Mouse (Mus musculus) embryonic facial prominence, embryonic 11.5 days (tissue): Measurements from ENCODE around the gene Coro2b. TPM values are rescaled to one million over a fixed set of nuclear protein-coding genes. Genes with fewer than 3 reads are reported as not detected.

Source experiments
- ATAC-seq: fragments of 200-750 bp; cut with Nextera tagmentation; replicated peaks from 2 replicates; pipeline ENCODE4 v1.8.0; 2017; ENCODE audit warnings: low read depth; ENCODE audit not compliant: insufficient number of reproducible peaks, low FRiP score, low TSS enrichment
- DNase-seq: peaks from one replicate; pipeline ENCODE4 v3.0.0-alpha.2; 2015; ENCODE audit warnings: low spot score
- H3K27ac ChIP-seq: fragments of 300-500 bp; sonication (generic); replicated peaks from 2 replicates; pipeline ENCODE4 v1.5.1; 2014; ENCODE audit warnings: mild to moderate bottlenecking, low read depth, low read length, control low read depth
- H3K27me3 ChIP-seq: fragments of 300-500 bp; sonication (generic); 2 replicates; pipeline ENCODE4 v1.6.1; 2014; ENCODE audit warnings: mild to moderate bottlenecking, low read length, moderate library complexity, mixed read lengths; ENCODE audit not compliant: control insufficient read depth, insufficient read depth
- H3K36me3 ChIP-seq: fragments of 300-500 bp; sonication (generic); replicated peaks from 2 replicates; pipeline ENCODE4 v1.6.1; 2014; ENCODE audit warnings: low read depth, mild to moderate bottlenecking, low read length, moderate library complexity, mixed read lengths; ENCODE audit not compliant: control insufficient read depth, insufficient read depth
- H3K4me1 ChIP-seq: fragments of 300-500 bp; sonication (generic); 2 replicates; pipeline ENCODE4 v1.6.1; 2014; ENCODE audit warnings: low read length, mixed read lengths; ENCODE audit not compliant: control insufficient read depth, insufficient read depth
- H3K4me2 ChIP-seq: fragments of 300-500 bp; sonication (generic); 2 replicates; pipeline ENCODE4 v1.6.1; 2014; ENCODE audit warnings: low read depth, mild to moderate bottlenecking, control low read depth, low read length, moderate library complexity
- H3K4me3 ChIP-seq: fragments of 300-500 bp; sonication (generic); 2 replicates; pipeline ENCODE4 v1.5.1; 2014; ENCODE audit warnings: low read depth, low read length, control low read depth
- H3K9ac ChIP-seq: fragments of 300-500 bp; sonication (generic); replicated peaks from 2 replicates; pipeline ENCODE4 v1.6.1; 2014; ENCODE audit warnings: mild to moderate bottlenecking, control low read depth, low read length
- H3K9me3 ChIP-seq: fragments of 300-500 bp; sonication (generic); replicated peaks from 2 replicates; pipeline ENCODE4 v1.6.1; 2016; ENCODE audit warnings: mild to moderate bottlenecking, low read length, inconsistent platforms, mixed read lengths; ENCODE audit not compliant: control insufficient read depth
- WGBS: fragments of 180-500 bp; shearing (Covaris S2); extraction: QIAGEN DNeasy Blood & Tissue Kit; methylation state at CpG from one replicate; pipeline ENCODE4 v1.1.7; 2014; 5-methylcytosine and 5-hydroxymethylcytosine counted together
- polyA plus RNA-seq: library from polyadenylated mRNA; unstranded; fragments of >200 nt; fragmentation: Nextera tagmentation; extraction: Ambion mirVana; gene quantifications from 2 replicates; pipeline ENCODE4 v1.2.1, GENCODE M21; 2014

Gene Coro2b
- polyA plus RNA-seq, 1 experiment from 2014 or later: 6.5 TPM

DNA sequence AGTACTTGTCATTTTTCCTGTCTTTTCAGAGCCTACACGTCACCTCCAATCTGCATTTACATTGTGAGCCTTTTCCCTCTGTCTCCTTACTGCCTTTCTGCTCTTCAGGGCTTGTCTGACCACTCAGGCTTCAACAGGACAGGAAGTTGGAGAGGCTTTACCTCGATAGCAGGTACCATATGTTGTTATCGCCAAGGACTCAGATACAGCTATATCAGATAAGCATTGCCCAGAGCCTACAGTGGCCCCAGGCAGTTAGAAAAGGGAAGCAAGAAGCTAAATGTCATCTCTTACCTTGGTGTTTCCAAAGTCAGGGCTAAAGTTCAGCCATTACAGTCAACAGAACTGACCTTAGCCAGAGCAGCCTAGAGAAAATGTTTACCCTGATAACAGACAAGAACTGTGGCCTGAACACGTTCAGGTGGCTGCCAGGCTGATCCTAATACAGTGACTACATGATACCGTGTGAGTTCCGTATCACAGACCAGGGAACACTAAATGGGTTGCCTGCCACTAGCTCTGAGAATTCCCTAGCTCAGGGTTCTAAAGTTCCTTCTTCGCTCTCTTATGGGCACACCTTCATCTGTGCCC is 130.3 kb downstream of the Coro2b start:
- H3K27me3 ChIP-seq: no peaks in the 10 kb centered on the region
- no peak for DNase-seq
- no peaks in the 10 kb centered on the region for H3K9me3 ChIP-seq
- no peak overlapping the region for H3K27ac ChIP-seq
- no peaks in the 10 kb centered on the region for H3K4me1 ChIP-seq
- H3K36me3 ChIP-seq: no peaks in the 10 kb centered on the region
- H3K4me2 ChIP-seq: no peak overlapping the region
- WGBS: 84% methylated on average over 7 of the region's 7 CpGs
- ATAC-seq: no peak
- H3K4me3 ChIP-seq: no peak overlapping the region
- H3K9ac ChIP-seq: no peak overlapping the region

DNA sequence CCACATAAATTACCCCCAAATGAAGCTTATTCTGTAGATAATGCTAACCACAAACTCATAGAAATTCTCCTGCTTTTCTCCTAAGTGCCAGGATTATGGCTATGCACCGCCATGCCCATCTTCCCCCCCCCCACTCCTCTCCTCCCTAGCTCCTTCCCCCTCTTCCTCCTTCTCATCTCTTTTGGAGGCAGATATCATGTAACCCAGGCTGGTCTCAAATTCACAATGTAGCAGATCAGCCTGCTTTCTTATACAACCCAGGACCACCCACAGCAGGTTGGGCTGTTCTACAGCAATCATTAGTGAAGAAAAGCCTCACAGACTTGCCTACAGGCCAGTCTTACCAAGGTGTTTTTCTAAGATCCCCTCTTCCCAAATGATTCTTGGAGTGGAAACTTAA is 135.3 kb downstream of the Coro2b start:
- ATAC-seq: no peak
- no peak overlapping the region for H3K4me3 ChIP-seq
- H3K27me3 ChIP-seq: no peaks in the 10 kb centered on the region
- no peak overlapping the region for H3K4me2 ChIP-seq
- no peaks in the 10 kb centered on the region for H3K4me1 ChIP-seq
- no peak overlapping the region for H3K27ac ChIP-seq
- DNase-seq: peak; percentile 53
- no peak overlapping the region for H3K9ac ChIP-seq
- no peaks in the 10 kb centered on the region for H3K9me3 ChIP-seq
- H3K36me3 ChIP-seq: no peaks in the 10 kb centered on the region
- WGBS: 54% methylated on average over 1 of the region's 1 CpGs

DNA sequence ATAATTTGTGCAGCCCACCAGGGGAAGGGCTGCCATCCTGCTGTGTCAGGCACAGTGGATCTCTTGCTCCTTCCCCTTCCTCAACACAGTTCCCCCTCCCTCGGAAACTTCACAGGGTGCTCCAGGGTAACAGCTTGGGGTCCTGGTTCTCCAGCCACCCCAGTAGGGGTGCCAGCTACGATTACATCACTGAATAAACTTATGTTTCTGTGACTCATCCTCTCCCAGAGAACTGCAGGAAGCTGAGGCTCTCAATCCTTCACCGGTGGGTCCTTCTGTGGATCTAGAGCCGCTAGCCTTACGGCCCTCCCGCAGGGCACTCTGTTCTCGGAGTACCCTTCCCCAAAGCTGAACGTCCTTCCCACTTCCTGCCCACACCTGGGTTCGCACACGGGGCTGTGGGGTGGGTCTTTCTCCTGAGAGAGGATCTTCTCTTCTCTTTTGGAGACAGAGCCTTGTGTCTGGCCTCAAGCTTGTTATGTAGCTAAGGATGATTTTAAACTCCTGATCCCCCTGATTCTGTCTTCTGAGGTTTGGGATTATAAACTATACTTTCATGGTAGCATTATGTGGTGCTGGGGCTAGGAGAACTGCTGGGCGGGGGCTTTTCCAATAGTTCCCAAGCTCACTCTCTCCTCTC is 136.2 kb downstream of the Coro2b start:
- WGBS: 60% methylated on average over 11 of the region's 11 CpGs
- Histone ChIP-seq H3K4me2 (no peak overlapping the region), H3K27me3 (no peaks in the 10 kb centered on the region), H3K9ac (no peak overlapping the region), H3K4me3 (no peak overlapping the region), H3K4me1 (no peaks in the 10 kb centered on the region), H3K36me3 (no peaks in the 10 kb centered on the region), H3K9me3 (no peaks in the 10 kb centered on the region), H3K27ac (no peak overlapping the region)
- ATAC-seq (no peak), DNase-seq (no peak)

DNA sequence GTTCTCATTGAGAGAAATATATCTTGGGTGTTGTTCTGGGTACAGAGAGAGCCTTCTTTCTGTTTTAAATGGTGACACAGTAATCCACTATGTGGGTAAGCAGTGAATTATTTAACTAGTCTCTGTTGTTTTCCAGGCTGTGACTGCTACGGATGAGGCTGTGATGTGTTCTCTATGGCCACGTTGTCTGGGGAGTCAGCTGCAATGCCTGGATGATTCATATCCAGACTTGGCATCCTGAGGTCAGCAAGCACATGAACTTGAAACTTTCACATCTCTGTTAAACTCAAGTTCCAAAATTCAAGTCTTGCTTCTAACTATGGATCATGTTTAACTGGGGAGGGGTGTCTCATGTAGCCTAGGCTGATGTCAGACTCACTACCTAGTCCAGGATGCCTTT is 142.7 kb downstream of the Coro2b start:
- Histone ChIP-seq H3K4me3 (no peak overlapping the region), H3K4me1 (no peaks in the 10 kb centered on the region), H3K9ac (no peak overlapping the region), H3K4me2 (no peak overlapping the region), H3K9me3 (no peaks in the 10 kb centered on the region), H3K27ac (no peak overlapping the region), H3K36me3 (no peaks in the 10 kb centered on the region), H3K27me3 (no peaks in the 10 kb centered on the region)
- 86% methylated on average over 2 of the region's 2 CpGs for WGBS
- DNase-seq: no peak
- no peak for ATAC-seq

DNA sequence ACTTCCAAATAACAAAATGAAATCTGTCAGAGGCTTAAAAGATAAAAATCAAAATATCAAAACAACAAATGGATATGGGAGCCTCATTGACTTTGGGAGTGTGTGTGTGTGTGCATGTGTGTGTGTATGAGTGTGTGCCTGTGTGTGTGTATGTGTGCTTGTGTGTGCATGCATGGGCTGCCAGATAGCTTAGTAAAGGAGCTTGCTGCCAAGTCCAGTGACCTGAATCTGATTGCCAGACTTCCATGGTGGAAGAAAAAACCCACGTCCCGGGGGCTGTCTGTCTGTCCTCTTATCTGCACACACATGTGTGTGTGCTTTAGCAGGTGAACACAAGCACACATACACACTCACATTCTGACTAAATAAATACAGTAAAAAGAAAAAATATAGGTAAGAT is 143.3 kb downstream of the Coro2b start:
- Histone ChIP-seq H3K4me1 (no peaks in the 10 kb centered on the region), H3K9me3 (no peaks in the 10 kb centered on the region), H3K4me2 (no peak overlapping the region), H3K27ac (no peak overlapping the region), H3K9ac (no peak overlapping the region), H3K36me3 (no peaks in the 10 kb centered on the region), H3K27me3 (no peaks in the 10 kb centered on the region), H3K4me3 (no peak overlapping the region)
- DNase-seq (no peak), ATAC-seq (no peak)
- WGBS: 82% methylated on average over 2 of the region's 2 CpGs

DNA sequence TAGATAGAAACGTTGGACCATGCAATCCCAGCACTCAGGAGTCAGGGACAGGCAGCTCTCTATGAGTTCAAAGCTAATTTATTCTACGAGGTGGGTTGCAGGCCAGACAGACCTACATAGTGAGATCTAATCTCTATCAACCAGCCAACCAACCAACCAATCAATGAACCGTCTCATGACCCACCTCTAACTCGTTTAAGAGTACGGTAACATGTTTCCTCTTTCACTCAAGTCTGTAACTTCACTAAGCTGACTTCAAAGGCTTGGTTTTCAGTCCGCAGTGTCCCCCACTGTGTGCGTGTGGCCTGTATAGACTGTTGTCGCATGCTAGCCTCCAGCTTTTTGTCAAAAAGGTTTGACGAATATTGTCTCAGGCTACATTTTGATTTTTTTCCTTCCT is 147.1 kb downstream of the Coro2b start:
- no peak overlapping the region for H3K27ac ChIP-seq
- H3K36me3 ChIP-seq: no peaks in the 10 kb centered on the region
- no peaks in the 10 kb centered on the region for H3K9me3 ChIP-seq
- no peak for ATAC-seq
- no peaks in the 10 kb centered on the region for H3K4me1 ChIP-seq
- DNase-seq: no peak
- H3K4me3 ChIP-seq: no peak overlapping the region
- no peak overlapping the region for H3K9ac ChIP-seq
- WGBS: 72% methylated on average over 9 of the region's 9 CpGs
- H3K4me2 ChIP-seq: no peak overlapping the region
- no peaks in the 10 kb centered on the region for H3K27me3 ChIP-seq

DNA sequence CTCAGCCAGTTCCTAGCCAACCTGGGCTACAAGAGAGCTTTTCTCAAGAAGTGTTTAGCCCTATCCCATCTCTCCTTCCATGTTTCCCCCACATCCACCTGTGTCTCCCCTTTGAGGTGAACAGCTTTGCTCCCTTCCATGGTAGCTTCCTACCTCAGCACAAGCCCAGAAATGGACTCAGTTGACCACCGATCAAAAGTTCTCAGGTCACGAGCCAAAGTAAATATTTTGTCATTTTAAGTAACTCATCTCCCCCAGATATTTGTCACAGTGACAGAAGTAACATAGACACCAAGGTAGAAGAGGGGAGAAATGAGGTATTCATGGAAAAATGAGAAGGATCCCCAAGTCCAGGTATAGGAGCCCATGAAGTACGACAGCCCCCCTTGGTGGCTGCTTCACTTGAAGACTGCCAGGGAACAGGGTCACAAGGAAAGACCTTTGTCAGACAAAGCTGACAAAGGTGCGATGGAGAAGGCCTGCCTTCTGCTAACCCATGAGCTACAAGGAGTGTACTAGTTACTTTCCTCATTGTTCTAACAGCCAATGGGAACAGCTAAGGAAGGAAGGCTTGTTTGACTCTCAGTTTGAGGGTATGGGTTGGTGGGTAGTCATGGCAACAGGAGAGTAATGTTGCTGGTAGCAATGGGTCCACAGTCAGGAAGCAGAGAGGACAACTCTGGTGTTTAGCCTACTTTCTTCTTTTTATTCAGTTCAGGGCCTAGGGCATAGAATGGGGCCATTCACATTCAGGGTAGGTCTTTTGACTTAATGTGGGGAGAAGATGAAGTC is 150.9 kb downstream of the Coro2b start:
- 85% methylated on average over 4 of the region's 4 CpGs for WGBS

DNA sequence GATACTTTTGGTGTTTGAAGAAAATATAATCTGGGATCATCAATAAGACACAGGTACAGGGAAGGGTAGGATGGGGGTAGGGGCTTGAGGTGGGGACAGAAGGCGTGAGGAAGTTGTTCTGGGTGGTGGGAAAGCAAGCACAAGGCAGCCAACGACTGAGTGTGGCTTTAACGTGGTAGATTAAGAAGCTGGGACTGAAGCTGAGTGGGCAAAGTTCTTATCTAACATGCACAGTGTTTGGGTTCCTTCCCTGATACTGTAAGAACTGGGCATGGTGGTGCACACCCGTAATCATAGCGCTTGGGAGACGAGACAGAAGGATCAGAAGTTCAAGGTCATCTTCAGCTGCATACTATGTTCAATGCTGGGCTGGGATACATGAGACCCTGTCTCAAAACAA is 151.8 kb downstream of the Coro2b start:
- no peaks in the 10 kb centered on the region for H3K9me3 ChIP-seq
- no peak overlapping the region for H3K9ac ChIP-seq
- no peaks in the 10 kb centered on the region for H3K36me3 ChIP-seq
- no peak overlapping the region for H3K4me3 ChIP-seq
- H3K27ac ChIP-seq: no peak overlapping the region
- 78% methylated on average over 6 of the region's 6 CpGs for WGBS
- DNase-seq (no peak), ATAC-seq (no peak)
- no peaks in the 10 kb centered on the region for H3K27me3 ChIP-seq
- H3K4me1 ChIP-seq: no peaks in the 10 kb centered on the region
- no peak overlapping the region for H3K4me2 ChIP-seq

More for the DNA sequence above, 150.9 kb downstream of the Coro2b start:
- Histone ChIP-seq H3K9ac (no peak overlapping the region), H3K9me3 (no peaks in the 10 kb centered on the region), H3K4me1 (no peaks in the 10 kb centered on the region), H3K27me3 (no peaks in the 10 kb centered on the region), H3K4me3 (no peak overlapping the region), H3K4me2 (no peak overlapping the region), H3K27ac (no peak overlapping the region), H3K36me3 (no peaks in the 10 kb centered on the region)
- ATAC-seq (no peak), DNase-seq (no peak)
